Mouse (Mus musculus) hindbrain, embryonic 10.5 days (tissue): ENCODE results near the gene Oas3. TPM values are rescaled to one million over a fixed set of nuclear protein-coding genes. Genes with fewer than 3 reads are reported as not detected.

Experiments
- DNase-seq: peaks from one replicate; pipeline ENCODE4 v3.0.0-alpha.2; 2017; ENCODE audit warnings: low spot score
- H3K27ac ChIP-seq: fragments of 300-500 bp; sonication (generic); 2 replicates; pipeline ENCODE4 v1.5.1; 2016; ENCODE audit warnings: mild to moderate bottlenecking, moderate library complexity
- H3K27me3 ChIP-seq: fragments of 300-500 bp; sonication (generic); 2 replicates; pipeline ENCODE4 v1.6.1; 2016; ENCODE audit warnings: mild to moderate bottlenecking; ENCODE audit not compliant: poor library complexity, insufficient read depth, severe bottlenecking
- H3K36me3 ChIP-seq: fragments of 300-500 bp; sonication (generic); 2 replicates; pipeline ENCODE4 v1.6.1; 2016; ENCODE audit warnings: mild to moderate bottlenecking, moderate library complexity
- H3K4me1 ChIP-seq: fragments of 300-500 bp; sonication (generic); replicated peaks from 2 replicates; pipeline ENCODE4 v1.6.1; 2016; ENCODE audit warnings: mild to moderate bottlenecking
- H3K4me3 ChIP-seq: fragments of 300-500 bp; sonication (generic); 2 replicates; pipeline ENCODE4 v1.5.1; 2016; ENCODE audit warnings: mild to moderate bottlenecking, moderate library complexity
- H3K9me3 ChIP-seq: fragments of 300-500 bp; sonication (generic); 2 replicates; pipeline ENCODE4 v1.6.1; 2016; ENCODE audit warnings: mild to moderate bottlenecking, moderate library complexity
- WGBS: fragments of 180-500 bp; shearing (Covaris S2); methylation state at CpG from one replicate; pipeline ENCODE4 v1.1.7; 2016; 5-methylcytosine and 5-hydroxymethylcytosine counted together
- polyA plus RNA-seq: library from polyadenylated mRNA; unstranded; fragments of >200 nt; fragmentation: Nextera tagmentation; extraction: Ambion mirVana; gene quantifications from 2 replicates; pipeline ENCODE4 v1.2.1, GENCODE M21; 2016

The Oas3 gene
- polyA plus RNA-seq, 1 experiment from 2014 or later: 0.16 TPM

- WGBS: 27% methylated on average over 4 of the region's 4 CpGs
- Histone ChIP-seq H3K36me3 (no peaks in the 10 kb centered on the region), H3K27me3 (no peaks in the 10 kb centered on the region), H3K4me3 (no peak overlapping the region), H3K27ac (no peak overlapping the region), H3K9me3 (no peaks in the 10 kb centered on the region), H3K4me1 (no peaks in the 10 kb centered on the region)
- DNase-seq: peak; percentile 42
Measured at GRCm38 (mm10) chr5:120742125-120742524, 35.3 kb downstream of the Oas3 start.

GRCm38 (mm10) chr5:120734380-120734990 lies 43.0 kb downstream of the Oas3 start:
- Histone ChIP-seq H3K36me3 (no peaks in the 10 kb centered on the region), H3K4me3 (no peak overlapping the region), H3K27me3 (no peaks in the 10 kb centered on the region), H3K9me3 (no peaks in the 10 kb centered on the region), H3K27ac (no peak overlapping the region), H3K4me1 (peaks cover 14% of the 10 kb centered on the region; the same call in 1 of the 2 replicates)
- WGBS: 68% methylated on average over 14 of the region's 14 CpGs
- no peak for DNase-seq

DNA sequence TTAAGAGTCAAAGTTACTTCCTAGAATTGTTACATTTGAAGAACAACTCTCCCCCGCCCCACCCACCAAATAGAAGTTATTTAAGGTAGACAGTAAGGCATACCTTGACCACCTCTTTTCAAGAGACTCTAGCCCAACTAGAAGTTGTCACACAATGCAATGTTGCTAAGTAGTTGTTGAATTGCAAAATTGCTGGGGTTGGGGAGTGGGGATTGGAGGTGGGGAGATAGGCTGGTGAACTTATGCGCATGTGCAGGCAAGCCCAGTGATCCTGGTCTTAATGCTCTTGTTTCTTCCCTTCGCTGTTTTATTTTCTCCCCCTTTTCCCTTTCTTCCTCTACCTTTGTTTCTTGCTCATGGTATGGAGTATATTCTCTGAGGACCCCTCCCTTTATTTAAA lies 43.8 kb downstream of the Oas3 start:
- 93% methylated on average over 3 of the region's 3 CpGs for WGBS
- no peak overlapping the region for H3K27ac ChIP-seq
- H3K4me3 ChIP-seq: no peak overlapping the region
- no peaks in the 10 kb centered on the region for H3K9me3 ChIP-seq
- H3K4me1 ChIP-seq: peaks cover 14% of the 10 kb centered on the region; the same call in 1 of the 2 replicates
- no peaks in the 10 kb centered on the region for H3K36me3 ChIP-seq
- DNase-seq: no peak
- H3K27me3 ChIP-seq: no peaks in the 10 kb centered on the region

DNA sequence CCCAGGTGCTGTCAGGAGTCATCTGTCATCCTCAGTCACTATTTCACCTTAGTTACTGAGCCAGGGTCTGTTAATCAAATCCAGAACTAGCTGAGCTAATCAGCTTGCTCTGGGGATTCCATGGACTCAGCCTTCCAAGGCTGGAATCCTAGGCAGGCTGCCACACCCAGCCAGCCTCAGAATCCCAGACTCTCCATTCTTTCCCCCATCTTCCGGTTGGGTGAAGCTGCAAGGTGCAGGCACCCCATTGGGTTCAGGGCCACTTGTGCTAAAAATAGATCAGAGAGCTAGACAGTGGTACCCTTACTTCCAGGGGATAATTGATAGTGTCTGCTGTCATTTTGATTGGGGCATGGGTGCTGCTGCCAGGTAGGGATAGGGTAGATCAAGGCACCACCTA lies 44.7 kb downstream of the Oas3 start:
- no peak for DNase-seq
- Histone ChIP-seq H3K9me3 (no peaks in the 10 kb centered on the region), H3K4me3 (no peak overlapping the region), H3K27me3 (no peaks in the 10 kb centered on the region), H3K27ac (no peak overlapping the region), H3K36me3 (no peaks in the 10 kb centered on the region), H3K4me1 (peaks cover 14% of the 10 kb centered on the region; the same call in 1 of the 2 replicates)
- 68% methylated on average over 1 of the region's 1 CpGs for WGBS

- H3K27me3 ChIP-seq: 0 out of 2 replicates have a peak, but pooled peaks cover 4% of the 10 kb centered on the region
- no peaks in the 10 kb centered on the region for H3K36me3 ChIP-seq
- no peak overlapping the region for H3K27ac ChIP-seq
- no peak overlapping the region for H3K4me3 ChIP-seq
- H3K9me3 ChIP-seq: no peaks in the 10 kb centered on the region
- H3K4me1 ChIP-seq: peaks cover 4% of the 10 kb centered on the region; the same call in 1 of the 2 replicates
- DNase-seq: no peak
- 86% methylated on average over 10 of the region's 10 CpGs for WGBS
Measured at GRCm38 (mm10) chr5:120729319-120729718, 48.1 kb downstream of the Oas3 start.

GRCm38 (mm10) chr5:120725811-120726455 lies 51.5 kb downstream of the Oas3 start:
- H3K27ac ChIP-seq: no peak overlapping the region
- DNase-seq: no peak
- H3K4me3 ChIP-seq: no peak overlapping the region
- H3K9me3 ChIP-seq: no peaks in the 10 kb centered on the region
- 64% methylated on average over 12 of the region's 12 CpGs for WGBS
- 0 out of 2 replicates have a peak, but pooled peaks cover 2% of the 10 kb centered on the region for H3K4me1 ChIP-seq
- peaks cover 4% of the 10 kb centered on the region; the same call in 1 of the 2 replicates for H3K27me3 ChIP-seq
- H3K36me3 ChIP-seq: no peaks in the 10 kb centered on the region

- Histone ChIP-seq H3K27ac (no peak overlapping the region), H3K4me1 (peaks cover 17% of the 10 kb centered on the region), H3K4me3 (no peak overlapping the region), H3K9me3 (0 out of 2 replicates have a peak, but pooled peaks cover 6% of the 10 kb centered on the region), H3K27me3 (peaks cover 17% of the 10 kb centered on the region), H3K36me3 (no peaks in the 10 kb centered on the region)
- WGBS: 61% methylated on average over 7 of the region's 7 CpGs
- DNase-seq: no peak
Measured at GRCm38 (mm10) chr5:120721005-120721404, 56.5 kb downstream of the Oas3 start.

- Histone ChIP-seq H3K9me3 (0 out of 2 replicates have a peak, but pooled peaks cover 6% of the 10 kb centered on the region), H3K4me3 (no peak overlapping the region), H3K27me3 (peaks cover 31% of the 10 kb centered on the region), H3K27ac (no peak overlapping the region), H3K36me3 (no peaks in the 10 kb centered on the region), H3K4me1 (peaks cover 19% of the 10 kb centered on the region)
- no peak for DNase-seq
- 54% methylated on average over 15 of the region's 15 CpGs for WGBS
Measured at GRCm38 (mm10) chr5:120718600-120719378, 58.7 kb downstream of the Oas3 start.

- Histone ChIP-seq H3K27ac (no peak overlapping the region), H3K4me1 (peaks cover 19% of the 10 kb centered on the region), H3K4me3 (no peak overlapping the region), H3K36me3 (no peaks in the 10 kb centered on the region), H3K27me3 (peaks cover 47% of the 10 kb centered on the region), H3K9me3 (0 out of 2 replicates have a peak, but pooled peaks cover 6% of the 10 kb centered on the region)
- DNase-seq: no peak
- WGBS: 84% methylated on average over 10 of the region's 10 CpGs
Measured at GRCm38 (mm10) chr5:120717136-120717535, 60.3 kb downstream of the Oas3 start.

- DNase-seq: peak; percentile 82
- Histone ChIP-seq H3K4me3 (no peak overlapping the region), H3K36me3 (no peaks in the 10 kb centered on the region), H3K27ac (no peak overlapping the region), H3K27me3 (peaks cover 76% of the 10 kb centered on the region), H3K9me3 (no peaks in the 10 kb centered on the region), H3K4me1 (peaks cover 43% of the 10 kb centered on the region)
- 4% methylated on average over 16 of the region's 16 CpGs for WGBS
Measured at GRCm38 (mm10) chr5:120714314-120714713, 63.1 kb downstream of the Oas3 start.

DNA sequence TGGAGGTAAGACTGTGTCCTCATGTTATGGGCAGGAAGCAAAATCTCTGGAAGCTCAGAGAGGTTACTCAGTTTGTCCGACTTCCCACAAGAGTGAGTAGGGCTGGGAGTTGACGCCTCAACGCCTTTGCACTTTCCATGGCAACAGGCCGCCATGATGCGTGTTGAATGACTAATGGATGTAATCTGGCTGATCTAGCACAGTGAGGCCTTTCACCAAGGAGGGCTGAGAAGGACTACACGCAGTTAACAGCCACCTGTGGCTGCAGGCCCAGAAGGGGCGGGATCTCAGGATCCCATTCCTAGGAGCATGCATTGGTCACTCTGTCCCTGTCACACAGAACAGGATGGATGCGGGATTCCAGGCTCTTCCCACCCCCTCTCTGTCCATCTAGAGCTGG lies 64.7 kb downstream of the Oas3 start:
- Histone ChIP-seq H3K27me3 (peaks cover 91% of the 10 kb centered on the region), H3K36me3 (no peaks in the 10 kb centered on the region), H3K4me1 (peaks cover 40% of the 10 kb centered on the region), H3K4me3 (no peak overlapping the region), H3K27ac (no peak overlapping the region), H3K9me3 (no peaks in the 10 kb centered on the region)
- no peak for DNase-seq
- WGBS: 75% methylated on average over 8 of the region's 8 CpGs

DNA sequence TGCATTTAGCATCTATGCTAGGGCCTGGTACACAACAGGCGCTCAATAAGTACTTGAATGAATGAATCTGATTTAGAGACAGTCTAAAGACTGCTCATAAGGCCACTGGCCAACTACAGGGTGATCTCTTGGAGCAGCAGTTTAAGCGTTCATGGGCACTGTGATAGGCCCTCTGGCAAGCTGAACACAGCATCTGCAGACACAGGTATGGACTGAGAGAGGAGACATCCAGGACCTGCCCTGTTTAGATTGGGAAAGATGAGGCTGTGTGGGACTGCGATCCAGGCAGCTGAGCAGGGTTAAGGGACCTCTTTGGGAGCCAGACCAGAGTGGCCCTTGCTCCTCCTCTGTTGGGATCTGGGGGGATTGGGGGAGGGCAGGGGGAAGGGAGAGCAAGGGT lies 65.6 kb downstream of the Oas3 start, which contains the start of gene Dtx1:
TSS of gene Dtx1 (minus strand) at position 101 of the 400 bp plus-strand sequence.
- Histone ChIP-seq H3K27ac (peak within 1 kb of the TSS; percentile 84), H3K4me3 (peak within 1 kb of the TSS; percentile 63), H3K4me1 (peaks cover 40% of the 10 kb centered on the region), H3K27me3 (peaks cover 94% of the 10 kb centered on the region), H3K36me3 (no peaks in the 10 kb centered on the region), H3K9me3 (no peaks in the 10 kb centered on the region)
- DNase-seq: no peak
- WGBS: 28% methylated on average over 3 of the region's 3 CpGs
